Mouse (Mus musculus) ES-E14 (cell line): ENCODE measurements around the gene Ddx20.
A peak's percentile ranks its signal among the peaks of the same experiment; 100 is the strongest.

Source experiments
- HCFC1 ChIP-seq: IDR thresholded peaks from 2 replicates; pipeline ENCODE4 v1.6.1; 2012; ENCODE audit warnings: low read length, inconsistent platforms, borderline replicate concordance; ENCODE audit not compliant: insufficient read depth
- MAFK ChIP-seq: IDR thresholded peaks from 2 replicates; pipeline ENCODE4 v1.6.1; 2014; ENCODE audit warnings: mild to moderate bottlenecking, low read depth, low read length, inconsistent platforms; ENCODE audit not compliant: insufficient read depth
- ZNF384 ChIP-seq: IDR thresholded peaks from 2 replicates; pipeline ENCODE4 v1.6.1; 2012; ENCODE audit warnings: low read depth, low read length, inconsistent platforms

DNA sequence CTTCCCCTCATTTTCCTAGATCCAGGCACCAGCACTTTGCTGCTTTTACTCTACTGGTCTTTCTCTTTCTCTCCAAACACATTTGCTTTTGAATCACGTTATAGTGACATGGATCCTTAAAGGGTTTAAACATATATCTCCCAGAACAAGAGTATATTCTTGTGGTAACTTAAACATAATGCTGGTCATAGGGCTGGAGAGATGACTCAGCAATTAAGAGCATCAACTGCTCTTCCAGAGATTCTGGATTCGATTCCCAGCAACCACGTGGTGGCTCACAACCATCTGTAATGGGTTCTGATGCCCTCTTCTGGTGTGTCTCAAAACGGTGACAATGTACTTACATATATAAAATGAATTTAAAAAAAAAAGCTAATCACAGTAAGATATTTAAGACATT is 45.0 kb upstream of the Ddx20 start:
- TF ChIP-seq ZNF384 (no peak), HCFC1 (no peak), MAFK (peak; percentile 60)
